Mouse (Mus musculus) adrenal gland (tissue): ENCODE measurements around the gene Dnal4.

Experiments used
- intact Hi-C: fragments of 180-260 bp; cut with DNase I; formaldehyde crosslinking; loops from one replicate; pipeline ENCODE4 v1.15.1; 2025

Gene Dnal4

GRCm38 (mm10) chr15:79802304-79802703, 24.7 kb upstream of the Dnal4 start:
- intact Hi-C loops = no loop called here

GRCm38 (mm10) chr15:79801646-79802045, 24.0 kb upstream of the Dnal4 start:
- intact Hi-C loops = no loop called here

GRCm38 (mm10) chr15:79800701-79801100, 23.1 kb upstream of the Dnal4 start:
- intact Hi-C loops = no loop called here

DNA sequence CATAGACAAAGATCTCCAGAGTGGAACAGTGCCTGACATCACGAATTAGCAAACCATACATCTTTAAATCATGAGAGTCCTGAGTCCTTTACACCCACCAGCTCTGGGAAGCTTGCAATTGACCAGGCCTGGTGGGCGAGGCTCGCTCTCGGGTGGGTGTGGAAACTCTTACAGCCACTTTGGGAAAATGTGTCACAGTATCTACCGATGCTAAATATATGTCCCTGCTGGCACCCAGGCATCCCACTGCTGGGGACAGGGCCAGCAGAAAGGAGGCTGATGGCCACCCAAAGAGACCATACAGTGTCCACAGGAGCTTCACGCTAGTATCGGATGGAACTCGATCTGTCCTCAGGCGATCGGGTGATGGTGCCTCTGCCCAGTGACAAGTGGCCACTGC, 20.9 kb upstream of the Dnal4 start:
- intact Hi-C loops = no loop called here

GRCm38 (mm10) chr15:79797680-79798079, 20.0 kb upstream of the Dnal4 start:
- intact Hi-C loops = no loop called here

GRCm38 (mm10) chr15:79797096-79797495, 19.4 kb upstream of the Dnal4 start:
- intact Hi-C loops = no loop called here

DNA sequence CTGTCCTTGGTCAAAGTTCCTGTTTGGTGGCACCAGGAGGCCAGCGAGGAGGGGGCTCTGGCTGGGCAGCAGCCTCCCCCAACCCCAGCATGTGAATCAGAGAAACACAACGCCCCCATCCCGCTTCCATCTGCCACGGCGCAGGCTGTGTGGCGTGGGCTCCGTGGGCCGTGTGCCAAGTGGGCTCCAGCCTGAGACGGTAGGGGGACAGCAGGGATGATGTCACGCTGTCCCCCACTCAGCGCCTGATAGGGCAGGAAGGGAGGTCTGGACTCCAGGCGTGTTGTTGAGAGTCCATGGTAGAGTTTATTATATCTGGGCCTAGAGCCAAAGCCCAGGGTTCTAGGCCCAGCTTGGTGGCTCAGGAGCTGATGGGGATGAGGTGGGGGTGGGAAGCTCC, 18.6 kb upstream of the Dnal4 start:
- intact Hi-C loops = no loop called here

GRCm38 (mm10) chr15:79794173-79794572, 16.5 kb upstream of the Dnal4 start:
- intact Hi-C loops = no loop called here

DNA sequence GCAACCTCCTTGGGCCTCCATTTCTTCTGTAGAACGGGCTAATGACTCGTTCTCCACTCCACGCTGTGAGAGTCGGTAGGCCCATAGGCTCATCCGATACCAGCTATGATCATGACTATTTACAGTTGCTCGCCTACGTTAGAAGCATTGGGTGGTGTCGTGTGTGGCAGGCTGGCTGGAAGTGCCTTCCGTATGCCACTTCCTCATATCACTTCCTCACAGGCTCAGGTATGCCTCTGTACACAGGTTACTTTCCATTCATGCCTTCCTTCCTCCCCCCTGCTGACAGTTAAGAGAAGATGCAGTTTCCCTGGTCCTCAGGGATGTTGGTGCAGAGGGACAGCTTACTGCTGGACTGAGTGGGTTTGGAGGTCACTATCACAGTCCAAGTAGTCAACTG, 15.4 kb upstream of the Dnal4 start:
- intact Hi-C loops = no loop called here

DNA sequence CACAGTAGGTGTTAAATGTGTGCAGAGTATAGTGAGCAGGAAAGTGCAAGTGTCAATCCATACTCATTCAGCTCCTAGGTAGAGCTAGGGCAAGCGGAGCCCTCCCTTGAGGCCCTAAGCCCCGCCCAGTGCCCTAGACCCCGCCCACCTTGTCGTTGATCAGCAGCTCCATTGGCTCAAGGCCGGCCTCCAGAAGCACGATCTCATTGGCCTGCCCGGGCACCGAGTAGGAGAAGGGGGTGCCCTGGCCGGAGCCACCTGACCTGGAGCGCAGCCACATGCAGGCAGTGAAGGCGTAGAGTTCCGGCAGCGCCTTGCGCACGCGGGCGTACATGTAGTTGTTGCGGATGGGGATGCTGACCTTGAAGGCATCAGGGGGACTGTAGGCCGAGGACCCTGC, 14.8 kb upstream of the Dnal4 start:
- intact Hi-C loops = no loop called here

GRCm38 (mm10) chr15:79791502-79791901, 13.9 kb upstream of the Dnal4 start:
- intact Hi-C loops = no loop called here

DNA sequence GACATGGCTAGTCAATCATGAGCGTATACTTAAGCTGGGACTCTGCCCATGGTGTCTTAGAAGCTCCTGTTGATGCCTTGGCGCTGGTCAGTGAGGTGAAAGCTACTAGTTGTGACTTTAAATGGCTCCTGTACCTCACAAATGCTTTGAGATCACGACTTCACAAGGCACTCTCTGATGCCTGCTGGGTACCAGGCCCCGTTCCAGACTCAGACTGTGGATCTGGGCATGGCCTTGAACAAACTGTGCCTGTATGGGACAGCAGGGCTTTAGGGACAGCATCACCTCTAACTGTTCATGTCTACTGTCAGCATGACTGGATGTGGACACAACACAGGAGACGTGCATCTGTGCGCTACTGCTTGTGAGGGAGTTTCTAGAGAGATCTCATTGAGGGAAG, 13.3 kb upstream of the Dnal4 start:
- intact Hi-C loops = no loop called here

- intact Hi-C loops = no loop called here
These were observed 12.5 kb upstream of the Dnal4 start for GRCm38 (mm10) chr15:79790111-79790510.

- intact Hi-C loops = no loop called here
These were observed 10.2 kb upstream of the Dnal4 start for GRCm38 (mm10) chr15:79787815-79788214.

GRCm38 (mm10) chr15:79785056-79785455, 7.4 kb upstream of the Dnal4 start:
- intact Hi-C loops = no loop called here

DNA sequence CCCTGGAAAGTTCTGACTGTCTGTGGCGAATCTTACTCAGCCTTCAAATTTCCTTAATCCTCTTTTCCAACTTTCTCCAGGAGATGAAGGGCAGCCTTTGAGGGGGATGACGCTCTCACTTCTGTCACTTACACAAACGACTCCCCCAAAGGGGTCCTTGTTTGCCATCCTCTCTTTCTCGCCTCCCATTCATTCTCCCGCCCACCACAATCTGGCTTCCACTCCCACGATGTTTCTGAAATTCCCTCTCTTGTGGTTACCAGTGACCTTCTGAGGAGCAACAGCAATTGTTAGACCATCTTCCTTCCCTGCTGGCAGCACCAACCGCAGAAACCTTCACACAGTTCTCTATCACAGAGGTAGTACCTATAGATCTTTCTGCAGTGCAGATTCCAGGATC, 2.0 kb downstream of the Dnal4 start:
- intact Hi-C loops = no loop called here

DNA sequence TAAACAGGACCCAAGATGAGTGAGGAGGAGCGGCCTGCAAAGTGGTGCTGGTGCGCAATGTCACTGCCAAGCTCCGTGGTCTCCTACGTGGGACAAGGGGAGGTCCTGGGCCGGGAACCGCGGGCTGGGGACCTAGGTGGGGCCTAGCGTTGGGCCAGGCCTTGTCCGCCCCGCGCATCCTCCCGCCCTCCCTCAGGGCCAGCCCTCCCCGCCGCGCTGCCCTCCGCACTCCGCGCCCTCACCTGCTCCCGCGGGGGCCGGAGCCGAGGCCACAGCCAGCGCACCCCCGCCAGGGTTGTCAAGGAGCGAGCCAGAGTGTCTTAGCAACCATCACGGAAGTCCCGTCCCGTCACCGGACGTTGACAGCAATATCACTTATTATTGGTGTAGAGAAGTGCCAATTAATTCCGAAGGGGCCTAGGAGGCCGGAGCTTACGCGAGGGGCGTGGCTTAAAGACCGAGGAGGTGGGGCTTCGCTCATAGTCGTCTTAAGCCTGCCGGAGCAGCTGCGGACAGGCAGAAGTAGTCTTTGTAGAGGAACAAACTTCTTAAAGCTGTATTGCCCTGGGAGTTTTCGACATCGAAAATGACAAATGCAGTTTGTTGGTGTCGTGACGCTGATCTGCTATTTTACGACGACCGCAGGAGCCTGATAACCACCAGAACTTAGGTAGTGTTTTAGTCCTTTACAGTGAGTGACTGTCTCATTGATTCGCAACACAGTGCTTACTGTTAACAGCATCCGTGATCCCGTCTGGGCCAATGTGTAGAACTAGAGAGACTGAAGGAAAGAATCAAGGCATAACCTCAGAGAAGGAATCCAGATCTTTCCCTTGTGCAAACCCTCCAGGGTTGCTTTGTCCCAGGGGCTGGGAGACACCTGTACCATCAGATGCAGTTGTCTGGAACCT, 3.3 kb downstream of the Dnal4 start:
- intact Hi-C loops = no loop called here

- intact Hi-C loops = no loop called here
These were observed 6.9 kb downstream of the Dnal4 start for GRCm38 (mm10) chr15:79770629-79771240.

DNA sequence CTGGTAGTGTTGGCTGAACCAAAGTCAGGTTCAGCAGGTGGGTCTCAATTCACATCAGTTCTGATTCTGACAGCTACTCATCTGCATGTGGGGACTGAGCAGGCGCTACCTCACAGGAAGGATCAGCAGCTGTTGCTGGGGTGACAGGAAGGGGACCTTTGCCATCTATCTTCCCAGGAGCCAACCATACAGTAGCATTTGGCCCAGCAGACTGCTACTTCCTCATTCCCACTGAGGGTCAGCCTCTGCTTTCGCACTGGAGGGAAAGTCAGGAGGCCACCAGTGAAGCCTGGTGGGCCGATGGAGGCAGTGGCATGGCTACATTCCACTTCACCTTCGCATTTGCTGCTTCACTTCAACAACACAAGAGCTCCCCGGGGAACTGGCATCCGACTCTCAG, 9.3 kb downstream of the Dnal4 start:
- intact Hi-C loops = no loop called here

GRCm38 (mm10) chr15:79767327-79767961, 10.2 kb downstream of the Dnal4 start:
- intact Hi-C loops = no loop called here

DNA sequence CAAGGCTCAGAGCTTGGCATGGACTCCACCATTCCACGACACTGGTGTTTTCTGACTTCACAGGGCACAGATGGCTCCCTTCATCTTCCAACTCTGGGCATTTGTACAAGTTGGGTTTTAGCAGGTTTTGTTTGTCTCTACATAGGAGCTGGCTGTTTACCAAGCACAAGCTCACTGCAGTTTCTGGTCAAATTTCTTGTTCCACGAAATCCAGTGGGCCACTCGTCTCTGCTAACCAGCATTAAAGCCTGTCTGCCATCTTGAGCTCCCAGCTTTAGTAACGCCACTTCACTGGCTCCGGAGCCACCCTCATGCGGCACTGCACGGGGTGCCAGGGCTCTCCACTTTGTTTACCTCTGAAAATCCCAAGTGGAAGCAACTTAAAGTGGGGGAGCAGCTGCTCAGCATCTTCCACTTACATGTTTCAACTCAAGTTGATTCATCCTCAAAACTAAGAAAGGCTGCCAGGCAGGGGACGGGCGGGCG, 11.0 kb downstream of the Dnal4 start:
- intact Hi-C loops = no loop called here

- intact Hi-C loops = no loop called here
These were observed 11.5 kb downstream of the Dnal4 start for GRCm38 (mm10) chr15:79766168-79766567.
